Mouse (Mus musculus) 3134 (cell line): ENCODE results near the gene Syt17.

Experiments used
- DNase-seq: peaks from one replicate; pipeline ENCODE4 v3.0.0-alpha.2; 2011; ENCODE audit warnings: low spot score; ENCODE audit not compliant: insufficient read length; ENCODE audit errors: extremely low read depth

Syt17 gene

DNA sequence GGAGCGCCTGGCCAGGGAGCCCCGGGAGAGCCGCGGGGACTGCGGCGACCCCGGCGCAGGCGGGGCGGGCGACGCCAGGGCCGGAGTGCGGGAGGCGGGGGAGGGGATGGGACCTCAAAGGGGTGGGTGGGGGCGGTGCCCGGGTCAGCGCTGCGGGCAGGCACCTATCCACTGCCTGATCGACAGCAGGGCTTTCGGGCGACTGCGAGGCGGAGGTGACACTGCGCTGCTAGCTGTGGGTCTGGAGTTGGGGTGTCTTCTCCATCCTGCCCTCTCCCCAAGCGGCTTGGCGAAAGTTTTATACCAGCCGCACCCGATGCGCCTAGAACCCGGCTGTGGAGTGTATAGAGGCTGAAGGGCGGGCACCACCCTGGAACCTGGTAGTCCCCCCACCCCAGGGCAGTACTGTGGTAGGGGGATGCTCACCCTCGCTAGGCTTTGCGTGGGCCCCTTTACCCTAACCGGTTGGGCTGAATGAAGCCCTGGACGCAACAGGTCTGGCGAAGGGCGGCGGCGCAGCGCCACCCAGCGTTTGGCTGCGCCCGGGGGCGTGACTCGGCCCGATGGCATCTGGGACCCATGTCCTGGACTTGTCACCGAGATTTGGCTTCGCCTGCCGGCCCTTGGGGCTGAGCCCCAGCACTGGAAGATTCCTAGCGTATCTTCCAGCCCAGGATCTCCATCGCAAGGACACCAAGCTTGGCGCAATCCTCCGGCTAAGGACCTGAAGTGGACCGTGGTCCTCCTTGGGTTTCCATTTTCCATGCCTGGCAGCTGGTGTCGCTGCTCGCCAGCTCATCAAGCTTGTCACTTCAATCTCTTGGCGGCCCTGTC is at the start of gene Syt17:
Gene Syt17 (minus strand): TSS at position 89 of the 834 bp plus-strand sequence.
- peak; percentile 86 for DNase-seq

DNA sequence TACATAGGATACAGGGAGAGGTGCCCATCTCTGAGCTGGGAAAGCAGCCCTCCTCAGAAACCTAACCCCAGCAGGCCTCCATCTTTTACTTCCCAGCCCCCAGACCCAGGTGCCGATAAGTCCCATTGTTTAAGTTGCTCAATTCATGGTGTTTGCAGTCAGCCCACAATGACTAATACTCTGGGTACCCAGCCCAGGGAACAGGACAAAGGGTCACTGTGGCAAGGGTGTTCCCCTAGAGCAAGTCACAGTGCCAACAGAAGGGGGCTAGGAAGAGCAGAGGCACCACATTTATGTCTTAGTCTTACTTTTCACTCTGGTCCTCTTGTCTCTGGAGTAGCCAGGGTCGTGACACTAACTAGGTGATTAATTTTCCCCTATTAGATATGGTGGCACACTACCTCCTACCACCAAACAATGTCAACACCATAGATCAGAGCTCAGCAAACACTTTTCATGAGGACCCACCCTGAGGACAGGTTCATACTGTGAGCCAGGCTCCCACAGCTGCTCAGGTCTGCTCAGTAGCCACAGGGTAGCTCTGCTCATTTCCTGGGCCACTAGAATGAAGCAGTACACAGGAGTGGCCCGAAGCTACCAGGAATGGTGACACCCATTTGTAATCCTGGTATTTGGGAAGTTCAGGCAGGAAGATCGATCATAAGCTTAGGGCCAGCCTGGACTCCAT is 47.0 kb upstream of the Syt17 start:
- no peak for DNase-seq

DNA sequence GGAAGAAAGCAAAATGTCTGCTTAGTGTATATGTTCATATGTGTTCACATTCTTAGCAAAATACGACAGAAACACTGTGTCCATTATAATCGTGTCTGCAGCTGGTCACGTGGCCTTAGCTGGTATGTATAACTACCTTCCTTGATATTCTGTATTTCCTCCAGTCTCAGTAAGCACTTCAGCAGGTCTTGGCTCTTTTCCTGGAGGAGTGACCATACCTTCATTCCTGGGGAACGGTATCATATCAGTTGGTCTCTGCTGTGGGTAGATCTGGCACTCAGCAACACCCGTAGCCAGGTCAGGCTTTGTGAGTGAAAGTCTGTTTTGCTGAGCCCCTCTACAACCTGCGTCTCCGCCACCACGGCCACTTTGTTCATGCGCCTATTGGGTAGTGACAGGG is 45.9 kb upstream of the Syt17 start:
- no peak for DNase-seq

DNA sequence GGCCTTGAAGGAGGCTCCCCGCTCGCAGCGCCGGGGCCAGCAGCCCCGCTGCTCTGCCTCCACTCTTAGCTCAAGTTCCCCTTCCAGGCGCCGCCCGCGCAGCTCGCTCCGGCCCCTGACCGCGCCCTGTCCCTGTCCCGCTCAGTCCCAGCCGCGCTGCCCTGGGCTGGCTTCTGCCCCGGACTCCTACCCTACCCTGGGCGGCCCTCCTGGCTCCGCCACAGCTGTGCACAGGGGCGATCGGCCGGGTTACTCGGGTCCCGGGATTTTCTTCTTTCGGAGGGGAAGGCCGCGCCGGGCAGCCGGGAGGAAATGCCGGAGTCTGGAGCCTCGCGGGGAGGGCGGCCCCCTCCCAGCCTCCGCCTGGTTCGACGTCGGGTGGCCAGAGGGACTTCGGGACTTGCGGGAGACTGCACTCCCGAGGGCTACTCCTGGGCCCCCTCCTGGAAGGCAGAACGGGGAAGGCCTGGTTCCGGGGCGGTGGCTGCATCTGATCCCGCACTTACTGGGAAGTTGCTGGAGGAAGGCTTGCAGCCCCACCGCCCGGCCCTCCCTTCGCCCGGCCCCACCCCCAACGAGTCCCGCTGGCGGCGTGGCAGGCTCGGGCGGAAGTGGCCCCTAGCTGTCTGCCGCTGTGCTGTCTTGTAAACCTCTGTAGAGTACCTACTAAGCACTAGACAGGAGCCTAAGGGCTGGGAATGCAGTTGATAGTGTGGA is 43.6 kb upstream of the Syt17 start, which contains the start of gene Itpripl2:
Gene Itpripl2 (minus strand): TSS at position 545 of the 717 bp plus-strand sequence.
- peak; percentile 92 for DNase-seq

DNA sequence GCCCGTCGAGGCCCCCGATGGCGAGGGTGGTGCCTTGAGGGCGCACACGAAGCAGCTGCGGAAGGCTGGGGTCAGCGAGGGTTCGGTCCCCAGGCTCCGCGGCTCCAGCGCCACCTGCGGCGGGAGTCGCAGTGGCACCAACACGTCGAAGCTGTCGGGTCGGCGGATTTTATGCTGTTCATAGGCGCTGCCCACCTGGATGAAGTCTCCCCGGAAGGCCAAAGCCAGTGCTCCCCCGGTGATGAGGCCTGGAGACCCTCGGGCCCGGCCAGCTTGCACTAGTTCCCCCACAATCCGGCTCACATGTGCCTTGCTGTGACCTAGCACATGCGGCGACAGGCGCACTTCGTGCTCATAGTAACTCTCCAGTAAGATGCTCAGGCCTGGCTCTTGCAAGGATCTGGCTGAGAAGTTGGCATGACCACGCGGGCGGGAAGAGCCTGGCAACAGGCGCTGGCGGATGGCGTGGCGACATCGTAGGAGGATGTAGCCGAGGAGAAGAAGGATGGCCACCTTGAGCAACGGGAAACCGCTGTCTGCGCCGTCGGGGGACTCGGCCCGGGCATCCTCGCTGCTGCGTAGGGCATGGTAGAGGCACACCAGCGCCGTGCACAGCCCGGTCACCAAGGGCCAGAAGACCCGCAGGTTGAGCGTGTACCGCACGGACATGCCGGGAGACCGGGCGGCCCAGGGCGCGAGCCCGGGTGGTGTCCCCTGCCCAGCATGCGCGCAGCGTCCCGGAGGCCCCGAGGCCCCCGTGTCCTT is 42.8 kb upstream of the Syt17 start:
- peak; percentile 86 for DNase-seq

DNA sequence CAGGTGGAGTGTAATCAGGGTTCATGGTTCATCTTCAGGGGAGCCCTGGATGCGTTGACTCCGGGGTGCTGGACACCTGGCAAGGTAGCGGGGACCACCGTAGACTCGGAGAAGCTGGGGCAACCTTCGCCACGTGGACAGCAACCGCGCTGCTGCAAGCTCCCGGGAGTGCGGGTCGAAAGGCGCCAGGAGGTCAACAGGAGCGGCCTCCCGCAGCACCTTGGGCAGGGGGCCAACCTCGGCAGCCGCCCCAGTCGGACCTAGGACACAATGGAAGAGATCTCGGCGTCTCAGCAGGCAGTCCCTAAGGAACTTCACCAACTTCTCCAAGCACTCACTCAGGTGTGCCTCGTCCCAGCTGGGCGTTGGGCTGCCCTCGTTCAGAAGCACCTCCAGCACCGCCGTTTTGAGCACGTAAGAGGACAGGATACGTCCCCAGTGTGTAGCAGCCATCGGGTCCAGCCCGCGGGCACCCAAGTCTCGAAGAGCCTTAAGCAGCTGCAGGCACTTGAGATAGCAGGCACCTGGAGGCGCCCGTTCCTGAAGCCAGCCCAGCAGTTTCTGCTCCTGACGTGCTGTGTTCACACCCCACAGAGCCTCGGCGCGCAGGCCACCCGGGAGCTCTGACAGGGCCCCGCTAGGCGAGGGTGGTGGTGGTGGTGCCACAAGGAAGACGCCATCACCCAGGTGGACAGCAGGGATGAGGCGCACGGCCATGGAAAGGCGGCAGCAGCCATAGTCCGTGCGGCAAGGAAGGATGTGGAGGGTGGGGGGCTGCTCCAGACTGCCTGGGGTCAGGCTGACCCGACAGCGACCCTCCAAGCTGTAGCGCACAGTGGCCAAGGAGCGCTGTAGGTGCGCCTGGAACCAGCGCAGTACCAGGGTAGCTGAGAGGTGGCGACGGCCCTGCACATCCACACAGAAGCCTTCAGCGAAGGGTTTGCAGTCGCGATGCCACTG is 42.0 kb upstream of the Syt17 start:
- peak; percentile 75 for DNase-seq

DNA sequence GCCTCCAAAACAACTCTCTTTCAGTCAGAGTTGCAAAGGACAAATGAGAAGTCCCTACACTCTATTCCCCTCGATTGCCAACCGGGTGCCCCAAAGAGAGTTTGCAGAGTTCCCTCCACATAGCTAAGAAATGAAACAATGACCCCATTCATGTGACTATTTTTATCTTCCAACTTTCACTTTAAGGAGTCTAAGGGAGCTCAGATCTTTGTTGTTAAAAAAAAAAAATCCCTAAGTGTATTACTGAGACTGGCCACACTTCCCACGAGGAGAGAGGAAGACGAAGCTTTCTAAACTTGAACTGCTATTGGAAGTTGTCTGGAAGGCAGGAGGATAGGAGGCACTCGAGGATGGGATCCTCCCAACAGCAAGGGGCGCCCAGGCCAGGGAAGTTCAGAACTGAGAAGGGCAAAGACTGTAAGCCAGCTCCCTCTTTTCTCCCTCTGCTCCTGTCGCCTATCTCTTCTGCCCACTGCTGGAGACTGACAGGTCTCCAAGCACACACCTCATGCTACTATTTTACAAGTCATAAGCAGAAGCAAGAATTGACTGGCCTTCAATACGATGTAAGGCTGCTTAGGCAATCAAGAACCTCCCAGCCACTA is 40.1 kb upstream of the Syt17 start:
- DNase-seq = peak; percentile 46

DNA sequence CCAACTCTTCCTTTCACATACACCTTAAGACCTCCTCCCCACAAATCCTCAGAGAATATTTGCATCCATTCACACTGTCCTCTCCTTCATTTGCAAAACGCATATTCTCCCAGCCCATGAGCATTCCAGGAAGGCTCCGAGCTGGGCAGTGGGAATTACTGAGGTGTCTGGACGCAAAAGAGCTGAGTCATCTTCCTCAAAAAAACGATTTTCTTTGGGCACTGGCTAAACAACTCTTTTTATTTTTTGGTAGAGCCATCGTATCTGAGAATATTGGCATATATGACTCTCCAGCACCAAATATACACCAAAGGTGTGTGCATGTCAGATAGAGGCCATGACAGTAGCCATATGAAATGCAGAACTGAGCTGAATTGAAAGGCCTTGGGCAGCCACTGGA is 38.9 kb upstream of the Syt17 start:
- DNase-seq = no peak

DNA sequence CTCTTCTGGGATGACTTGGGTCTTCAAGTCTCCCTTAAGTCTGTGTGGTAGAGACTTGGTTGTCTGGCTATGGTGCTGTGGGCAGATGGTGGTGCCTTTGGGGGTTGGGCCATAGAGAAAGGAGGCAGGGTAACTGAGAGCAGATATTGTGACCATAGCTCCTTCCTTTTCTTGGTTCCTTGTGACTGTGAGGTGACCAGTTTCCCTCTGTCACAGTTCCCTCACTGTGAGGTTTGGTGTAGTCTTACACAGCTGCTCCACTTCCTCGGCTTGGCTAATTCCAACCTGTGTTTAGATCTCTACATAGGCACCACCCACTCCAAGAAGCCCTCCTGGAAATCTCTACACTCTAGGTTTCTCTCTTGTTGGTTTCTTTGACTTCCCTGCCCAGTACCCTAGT is 36.0 kb upstream of the Syt17 start:
- DNase-seq = no peak

DNA sequence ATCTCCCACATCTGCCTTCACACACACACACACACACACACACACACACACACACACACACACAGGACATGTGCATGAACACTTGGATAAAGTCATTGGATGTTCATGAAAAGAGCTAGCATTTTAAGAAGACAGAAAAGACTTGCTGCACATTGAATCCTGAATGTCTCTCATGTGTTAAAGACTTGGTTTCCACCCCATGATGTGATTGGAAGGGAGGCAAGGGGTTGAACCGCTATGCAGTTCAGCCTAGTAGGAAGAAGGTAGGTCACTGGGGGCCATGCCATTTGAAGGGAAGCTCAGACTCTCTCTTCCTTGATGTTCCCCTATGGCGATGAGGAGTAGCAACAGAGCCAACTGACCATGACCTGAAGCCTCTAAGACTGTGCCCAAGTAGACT is 34.0 kb upstream of the Syt17 start:
- no peak for DNase-seq

DNA sequence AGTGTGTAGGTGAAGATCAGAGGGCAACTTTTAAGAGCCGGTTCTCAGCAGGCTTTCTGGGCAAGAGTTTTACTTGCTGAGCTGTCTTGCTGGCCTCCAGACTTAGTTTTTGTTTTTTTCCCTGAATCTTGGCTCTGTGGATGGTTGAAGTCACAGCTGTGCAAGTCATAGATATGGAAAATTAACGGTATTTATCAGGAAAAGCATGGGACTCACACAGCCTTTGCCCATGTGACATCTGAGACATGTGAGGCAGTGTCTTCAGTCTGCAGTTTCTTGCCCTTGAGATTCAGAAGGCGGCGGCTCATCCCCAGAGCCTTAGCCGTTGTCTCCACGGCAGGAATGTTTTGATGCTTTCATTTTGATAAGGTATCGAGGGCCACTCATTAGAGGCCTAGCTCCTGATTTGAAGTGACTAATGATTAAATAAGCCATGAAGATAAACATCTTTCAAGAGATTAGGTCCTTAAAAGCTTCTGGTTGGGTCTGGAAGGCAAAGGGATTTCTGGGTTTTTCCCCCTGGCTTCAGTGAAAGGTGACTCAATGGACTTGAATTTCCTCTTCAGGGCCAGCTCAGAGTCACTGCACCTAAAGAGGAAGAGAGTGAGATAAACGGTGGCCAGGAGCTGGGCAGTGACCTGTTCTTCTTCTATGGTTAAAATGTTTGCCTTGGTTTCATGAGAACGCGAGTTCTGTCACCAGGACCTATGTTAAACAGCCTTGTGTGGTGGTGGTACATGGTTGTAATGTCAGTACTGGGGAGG is 33.2 kb upstream of the Syt17 start:
- peak; percentile 48 for DNase-seq

DNA sequence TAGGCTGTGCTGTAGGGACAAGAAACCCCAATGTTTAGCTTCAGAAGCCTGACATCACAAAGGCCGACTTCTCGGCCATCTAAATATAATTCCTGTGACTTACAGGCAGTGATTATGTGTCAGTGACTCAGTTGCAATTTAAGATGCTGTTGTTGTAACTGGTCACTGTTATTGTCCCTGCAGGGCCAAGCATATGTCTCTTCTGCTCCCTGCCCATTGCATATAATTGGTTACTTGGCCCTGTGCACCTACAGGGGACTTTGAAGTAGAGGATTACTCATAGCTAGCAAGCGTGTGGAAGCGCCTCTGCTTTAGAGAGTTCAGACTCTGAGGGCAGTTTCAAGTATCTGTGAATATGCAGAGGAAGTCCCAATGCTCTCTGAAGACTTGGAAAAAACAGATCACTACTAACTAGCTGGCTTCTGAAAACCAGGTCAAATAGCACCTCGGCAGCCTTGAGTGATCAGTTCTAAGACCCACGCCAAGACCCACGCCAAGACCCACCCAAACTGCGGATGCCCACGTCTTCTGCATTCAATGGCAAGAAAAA is 32.2 kb upstream of the Syt17 start:
- peak; percentile 46 for DNase-seq

DNA sequence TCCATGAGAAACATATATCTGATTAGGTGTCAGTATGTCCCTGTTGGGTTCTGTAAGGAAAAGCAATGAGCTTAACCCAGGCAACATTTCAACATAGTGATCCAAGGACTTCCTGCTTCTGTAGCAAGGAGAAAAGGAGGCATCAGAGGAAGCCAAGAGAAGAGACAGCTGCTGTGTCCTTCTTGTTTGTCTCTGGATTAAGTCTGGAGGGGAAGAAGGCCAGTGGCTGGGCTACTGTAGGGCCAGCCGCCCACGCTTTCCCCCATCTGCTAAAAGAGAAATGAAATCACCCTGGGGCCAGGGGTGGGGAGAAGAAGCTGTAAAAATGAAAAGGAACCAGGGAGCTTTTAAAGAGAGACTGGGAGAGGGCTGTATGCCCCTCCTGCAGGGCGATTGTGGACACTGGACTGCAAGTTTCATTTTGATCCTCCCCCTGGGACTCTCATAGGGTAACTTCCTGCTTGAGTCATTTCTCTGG is 30.9 kb upstream of the Syt17 start:
- peak; percentile 44 for DNase-seq

DNA sequence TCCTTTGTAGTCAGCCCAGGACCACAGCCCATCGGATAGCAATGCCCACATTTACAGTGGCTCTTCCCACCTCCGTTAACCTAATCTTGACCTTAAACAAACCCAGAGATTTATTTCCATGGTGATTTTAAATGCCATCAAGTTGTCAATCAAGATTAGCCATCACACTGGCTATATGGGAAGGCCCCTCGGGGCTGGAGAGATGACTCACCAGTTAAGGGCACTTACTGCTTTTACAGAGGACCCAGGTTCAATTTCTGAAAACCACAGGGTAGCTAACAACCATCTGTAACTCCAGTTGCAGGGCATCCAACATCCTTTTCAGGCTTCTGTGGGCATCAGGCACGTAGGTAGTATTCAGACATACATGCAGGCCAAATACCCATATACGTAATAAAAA is 28.4 kb upstream of the Syt17 start:
- DNase-seq = no peak

DNA sequence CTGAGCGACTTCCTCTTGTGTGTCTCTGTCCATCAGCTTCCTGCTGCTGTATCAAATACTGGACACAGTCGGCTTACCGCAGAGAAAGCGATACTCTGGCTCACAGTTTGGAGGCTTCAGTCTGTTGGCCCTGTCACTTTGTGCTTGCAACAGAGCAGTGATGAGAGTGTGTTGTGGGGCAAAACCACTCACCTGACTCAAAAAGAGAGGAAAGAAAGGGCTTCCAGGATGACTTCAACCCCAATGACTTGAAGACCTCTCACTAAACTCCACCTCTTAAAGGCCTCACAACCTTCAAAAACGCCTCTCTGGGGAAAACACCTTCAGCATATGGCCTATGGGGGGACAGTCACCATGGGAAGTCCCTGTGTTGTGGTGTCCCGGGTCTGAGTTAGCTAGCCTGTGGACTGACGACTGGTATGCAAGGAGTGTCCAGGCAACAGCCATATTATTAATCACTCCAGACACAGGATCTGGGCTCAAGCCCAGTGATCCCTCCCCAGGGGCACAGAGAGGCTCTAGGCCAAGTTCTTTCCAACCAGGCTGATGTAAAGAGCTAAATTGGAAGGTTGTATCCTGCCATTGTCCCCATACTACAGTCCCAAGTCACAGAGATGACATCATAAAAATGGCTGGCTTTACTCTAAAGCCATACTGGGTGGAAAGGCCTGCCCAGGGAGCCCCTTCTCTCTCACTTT is 27.1 kb upstream of the Syt17 start:
- peak; percentile 70 for DNase-seq

DNA sequence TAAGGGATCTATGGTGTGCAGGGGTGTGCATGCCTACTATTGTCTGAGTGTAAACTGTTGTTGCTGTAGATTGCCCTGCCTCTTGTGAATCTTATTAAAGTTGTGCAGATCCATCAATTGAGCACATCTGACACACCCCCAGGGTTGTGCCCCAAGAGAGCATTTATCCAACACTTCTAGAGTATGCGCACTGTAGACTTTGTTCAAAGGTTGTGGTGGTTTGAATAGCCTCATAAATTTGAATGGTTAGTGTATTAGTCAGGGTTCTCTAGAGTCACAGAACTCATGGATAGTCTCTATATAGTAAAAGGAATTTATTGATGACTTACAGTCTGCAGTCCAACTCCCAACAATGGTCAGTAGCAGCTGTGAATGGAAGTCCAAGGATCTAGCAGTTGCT is 24.9 kb upstream of the Syt17 start:
- DNase-seq = no peak

DNA sequence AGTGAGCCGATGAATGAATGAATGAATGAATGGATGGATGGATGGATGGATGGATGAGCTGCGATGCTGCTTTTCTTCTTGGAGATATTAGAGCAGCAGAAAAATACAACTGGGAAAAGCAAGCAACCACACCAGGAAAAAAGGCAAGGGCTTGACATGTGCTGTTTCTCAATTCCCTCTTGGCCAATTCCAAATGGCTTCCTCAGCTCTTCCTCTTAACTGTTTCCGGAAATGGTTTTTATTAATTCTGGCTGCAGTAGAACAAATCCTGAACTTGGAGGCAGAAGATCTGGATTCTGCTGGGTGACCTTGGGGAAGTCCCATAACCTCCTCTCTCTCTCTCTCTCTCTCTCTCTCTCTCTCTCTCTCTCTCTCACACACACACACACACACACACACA is 20.0 kb upstream of the Syt17 start:
- DNase-seq = no peak
